Mouse (Mus musculus) spleen, adult 2 months (tissue): Measurements from ENCODE around the gene Trim12c.

Experiments used
- CTCF ChIP-seq: fragments of 200-500 bp; IDR thresholded peaks from 2 replicates; pipeline ENCODE4 v1.5.1; 2011; ENCODE audit warnings: mild to moderate bottlenecking, inconsistent platforms; ENCODE audit not compliant: insufficient read depth, insufficient read length, insufficient replicate concordance; ENCODE audit errors: extremely low read depth
- POLR2A ChIP-seq: fragments of 200-500 bp; IDR thresholded peaks from 2 replicates; pipeline ENCODE4 v1.6.1; 2011; ENCODE audit warnings: low read depth, low read length, inconsistent platforms

DNA sequence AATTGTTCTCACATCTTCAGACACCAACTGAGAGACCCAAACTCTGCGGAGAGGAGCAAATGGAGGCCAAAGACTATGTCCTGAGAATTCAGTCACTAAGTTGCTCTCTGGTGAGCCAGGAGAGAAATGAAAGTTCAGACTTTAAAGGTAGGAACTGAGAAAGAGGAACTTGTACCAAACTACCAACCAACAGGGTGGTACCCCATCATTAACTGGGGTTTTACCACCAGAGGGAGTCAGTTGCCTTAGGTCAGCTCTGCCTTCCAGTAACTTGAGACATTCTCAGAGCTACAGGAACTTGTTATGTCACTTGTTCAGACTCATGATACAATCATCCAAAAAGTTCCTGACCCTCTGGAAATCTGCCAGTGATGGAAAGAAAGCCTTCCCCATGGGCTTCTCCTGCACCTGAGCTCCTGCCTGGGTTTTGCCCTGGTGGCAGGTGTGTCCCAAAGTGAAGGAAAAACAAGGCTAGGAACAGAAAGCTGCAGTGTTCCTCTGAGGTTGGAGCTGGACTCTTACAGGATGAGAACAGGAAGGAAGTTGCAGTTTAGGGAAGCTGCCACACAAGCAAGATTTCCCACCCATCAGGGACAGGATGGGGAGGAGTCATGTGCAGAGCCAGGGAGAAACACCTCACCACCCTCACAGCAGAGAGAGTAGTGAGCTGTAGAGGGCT is 16.7 kb upstream of the Trim12c start, which contains the start of gene Trim30b:
- TF ChIP-seq POLR2A (no peak), CTCF (no peak)
